Mouse (Mus musculus) layer of hippocampus, postnatal 14 days (tissue): ENCODE results near the gene Pigl. TPM values are rescaled to one million over a fixed set of nuclear protein-coding genes. Genes with fewer than 3 reads are reported as not detected.

ENCODE experiments used
- DNase-seq, 2 experiments: peaks; one replicate each; pipeline ENCODE4 v3.0.0; 2021 to 2022; ENCODE audit warnings: low spot score in 2 of 2, mixed read lengths in 1 of 2
- total RNA-seq, 2 experiments: library from RNA; stranded (reverse); gene quantifications; 2 replicates each; pipeline ENCODE4 v1.2.3; 2021

Gene Pigl
- total RNA-seq, 2 experiments from 2014 or later = 6.6 to 7.1 TPM

DNA sequence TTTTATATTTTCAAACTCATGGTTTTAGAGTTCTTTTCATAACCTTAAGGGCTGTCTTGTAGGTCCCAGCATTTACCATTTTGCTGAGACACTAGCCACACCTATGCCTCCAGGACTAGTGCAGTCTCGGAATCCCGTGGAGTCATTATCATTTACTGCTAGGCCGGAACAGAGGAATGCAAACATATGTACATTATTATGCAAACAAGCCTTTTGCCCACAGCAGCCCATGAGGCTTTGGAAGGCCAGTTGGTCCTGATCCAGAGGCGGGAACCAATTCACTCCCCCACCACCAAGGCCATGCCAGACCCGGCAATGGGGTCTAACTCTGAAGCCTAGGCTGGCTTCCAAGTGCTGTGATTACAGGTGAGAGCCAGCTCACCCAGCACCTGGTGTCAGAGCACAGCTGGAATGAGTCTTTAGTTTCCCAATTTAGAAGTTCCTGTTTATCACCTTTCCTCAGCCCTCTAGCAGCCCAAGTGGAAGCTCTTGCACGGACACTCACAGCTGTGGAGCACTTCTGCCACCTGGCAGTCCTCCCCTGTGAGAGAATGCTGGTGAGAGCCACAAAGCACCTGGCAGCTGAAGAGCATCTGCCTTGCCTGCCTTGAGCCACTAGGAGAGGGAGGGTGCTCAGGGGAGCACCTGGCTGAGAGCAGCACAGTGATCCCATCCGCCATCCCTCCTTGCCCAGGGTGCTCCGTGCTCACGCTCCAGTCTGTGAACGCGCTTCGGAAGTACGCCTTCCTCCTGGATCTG lies 53.4 kb downstream of the Pigl start:
- DNase-seq = no peak

DNA sequence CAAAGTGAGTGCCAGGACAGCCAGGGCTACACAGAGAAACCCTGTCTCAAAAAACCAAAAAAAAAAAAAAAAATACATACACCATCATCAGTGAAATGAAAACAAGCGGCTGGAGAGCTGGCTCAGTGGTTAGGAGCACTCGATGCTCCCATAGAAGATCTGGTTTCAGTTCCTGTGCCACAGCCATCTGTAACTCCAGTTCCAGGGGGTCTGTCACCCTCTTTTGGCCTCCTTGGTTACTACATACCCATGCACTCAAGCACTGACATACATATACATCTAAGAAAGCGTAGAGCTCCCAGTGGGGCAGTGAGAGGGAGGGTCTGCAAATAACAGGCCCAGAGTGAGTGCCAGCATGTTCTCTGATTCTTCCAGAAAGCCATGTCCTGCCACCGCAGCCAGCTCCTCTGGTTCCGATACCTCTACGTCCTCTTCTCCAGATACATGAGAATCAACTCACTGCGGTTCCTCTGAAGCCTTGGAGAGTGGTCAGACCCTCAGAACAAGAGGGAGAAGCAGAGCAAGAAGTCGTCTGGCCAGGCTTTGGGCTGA lies 54.3 kb downstream of the Pigl start:
- no peak for DNase-seq

- DNase-seq = no peak
These were observed 55.1 kb downstream of the Pigl start for GRCm38 (mm10) chr11:62513311-62513710.

GRCm38 (mm10) chr11:62518991-62519390 lies 60.7 kb downstream of the Pigl start:
- peak; percentile 11 to 34 for DNase-seq

DNA sequence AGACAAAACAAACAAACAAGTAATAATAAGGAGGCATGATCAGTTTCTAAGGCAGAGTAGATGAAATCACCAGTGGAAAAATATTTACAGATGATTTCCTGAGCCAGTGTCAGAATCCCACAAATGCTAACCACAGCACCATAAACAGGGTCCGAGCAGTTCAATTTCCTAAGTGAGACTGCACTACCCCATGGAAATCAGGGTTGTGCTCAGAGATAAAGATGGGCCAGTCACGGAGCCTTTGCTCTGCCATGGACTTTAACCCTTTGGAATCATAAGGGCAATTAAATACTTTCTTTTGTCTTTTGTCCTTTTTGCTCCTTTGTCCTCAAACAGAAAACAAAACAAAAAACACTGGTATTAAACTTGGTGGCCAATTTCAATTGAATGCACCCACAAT lies 64.0 kb downstream of the Pigl start:
- DNase-seq = no peak

- DNase-seq = no peak
These were observed 78.8 kb downstream of the Pigl start for GRCm38 (mm10) chr11:62537089-62537488.

GRCm38 (mm10) chr11:62537590-62537989 lies 79.3 kb downstream of the Pigl start:
- no peak for DNase-seq

DNA sequence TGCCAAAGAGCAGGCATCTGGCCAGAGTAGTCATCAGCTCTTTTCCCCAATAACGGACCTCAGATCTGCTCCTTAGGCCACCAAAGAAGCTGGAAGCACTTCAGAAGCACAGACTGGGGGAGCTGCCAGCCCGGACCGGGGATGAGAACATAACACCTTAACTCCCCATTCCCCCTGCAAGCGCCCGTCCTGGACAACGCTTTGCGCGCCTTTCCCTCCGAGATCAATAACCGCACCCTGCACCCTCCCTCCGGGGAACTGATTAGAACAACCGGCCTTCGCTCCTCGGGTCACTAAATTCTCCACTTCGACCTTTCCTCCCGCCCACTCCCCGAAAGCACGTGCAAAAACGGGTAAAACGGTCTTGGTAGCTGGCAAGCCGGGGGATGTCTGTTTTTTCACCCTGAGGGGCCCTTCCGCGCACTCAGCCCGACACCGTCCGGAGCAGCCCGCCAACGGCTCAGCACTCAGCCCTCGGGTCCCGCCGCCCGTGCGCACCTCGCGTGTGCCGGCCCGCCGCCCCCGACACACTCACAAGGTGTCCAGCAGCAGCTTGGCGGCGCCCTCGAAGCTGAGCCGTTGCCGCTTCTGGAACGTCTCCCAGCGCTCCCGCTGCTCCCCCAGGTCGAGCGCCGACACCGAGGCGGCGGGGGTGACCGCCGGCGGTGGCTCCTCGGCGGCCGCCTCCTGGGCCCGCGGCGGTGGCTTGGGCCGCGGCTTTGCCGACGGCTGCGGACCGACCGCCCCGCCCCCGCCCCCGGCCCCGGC lies 80.2 kb downstream of the Pigl start:
- peak in 1 of 2 experiments; percentile 63 for DNase-seq

- DNase-seq = peak; percentile 68 to 77
These were observed 81.0 kb downstream of the Pigl start, which contains the start of gene Cenpv for GRCm38 (mm10) chr11:62539089-62539890. Gene Cenpv (minus strand): TSS chr11:62539261.

DNA sequence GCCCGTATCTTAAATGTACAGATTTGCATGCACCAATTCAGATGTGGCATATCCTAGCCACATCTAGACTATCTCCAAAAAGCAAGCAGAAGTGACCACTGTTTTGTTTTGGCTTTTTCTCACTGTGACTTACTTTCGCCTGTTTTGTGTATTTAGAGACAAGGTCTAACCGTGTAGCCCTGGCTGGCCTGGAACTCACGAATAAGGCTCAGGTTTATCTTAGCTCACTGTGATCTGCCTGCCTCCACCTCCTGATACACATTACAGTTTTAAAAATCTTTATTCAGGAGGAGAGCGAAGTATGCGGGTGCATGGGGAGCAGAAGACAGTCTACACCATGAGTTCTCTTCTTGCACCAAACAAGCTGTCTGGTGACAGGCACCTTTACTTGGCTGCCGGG lies 81.9 kb downstream of the Pigl start:
- no peak for DNase-seq

- DNase-seq = no peak
These were observed 82.7 kb downstream of the Pigl start for GRCm38 (mm10) chr11:62540969-62541368.

- DNase-seq = no peak
These were observed 83.3 kb downstream of the Pigl start for GRCm38 (mm10) chr11:62541581-62541980.

DNA sequence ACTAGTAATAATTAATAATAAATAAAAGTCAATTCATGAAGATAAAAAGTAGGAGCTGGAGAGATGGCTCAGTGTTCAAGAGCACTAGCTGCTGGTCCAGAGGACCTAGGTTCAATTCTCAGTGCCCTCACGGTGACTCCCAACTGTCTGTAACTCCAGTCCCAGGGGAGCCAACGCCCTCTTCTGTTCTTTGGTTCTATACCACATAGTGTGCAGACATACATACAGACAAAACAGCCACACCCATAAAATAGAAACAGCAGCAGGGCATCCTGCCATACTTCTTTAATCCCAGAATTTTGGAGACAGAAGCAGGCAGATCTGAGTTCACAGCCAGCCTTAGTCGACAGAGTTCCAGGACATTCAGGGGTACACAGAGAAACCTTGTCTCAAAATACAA lies 85.7 kb downstream of the Pigl start:
- DNase-seq = no peak

DNA sequence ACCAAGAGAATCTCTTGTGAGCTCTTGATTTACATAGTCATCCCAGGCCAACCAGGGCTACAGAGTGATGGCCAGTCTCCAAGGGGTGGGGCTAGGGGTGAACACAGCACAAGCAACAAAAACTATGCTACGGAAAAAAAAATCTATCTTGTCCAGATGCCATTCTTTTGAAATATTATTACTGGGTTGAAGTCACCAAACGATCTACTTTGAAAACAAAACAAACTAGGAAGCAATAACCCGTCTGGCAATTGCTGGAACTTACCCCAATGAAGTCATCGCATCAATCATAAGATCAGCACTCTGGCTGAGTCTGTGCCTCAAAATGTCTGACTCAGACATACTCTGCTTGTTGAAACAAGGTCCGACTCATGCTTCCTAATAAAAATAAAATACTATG lies 91.5 kb downstream of the Pigl start:
- DNase-seq = peak; percentile 24 to 60

GRCm38 (mm10) chr11:62550227-62550685 lies 92.0 kb downstream of the Pigl start:
- DNase-seq = peak in 1 of 2 experiments; percentile 61

- DNase-seq = peak; percentile 98 to 99
These were observed 92.5 kb downstream of the Pigl start, which contains the start of gene Ubb for GRCm38 (mm10) chr11:62550727-62551225. Gene Ubb (plus strand): TSS chr11:62551171.

GRCm38 (mm10) chr11:62551226-62552119 lies 93.2 kb downstream of the Pigl start:
- peak; percentile 92 to 95 for DNase-seq

DNA sequence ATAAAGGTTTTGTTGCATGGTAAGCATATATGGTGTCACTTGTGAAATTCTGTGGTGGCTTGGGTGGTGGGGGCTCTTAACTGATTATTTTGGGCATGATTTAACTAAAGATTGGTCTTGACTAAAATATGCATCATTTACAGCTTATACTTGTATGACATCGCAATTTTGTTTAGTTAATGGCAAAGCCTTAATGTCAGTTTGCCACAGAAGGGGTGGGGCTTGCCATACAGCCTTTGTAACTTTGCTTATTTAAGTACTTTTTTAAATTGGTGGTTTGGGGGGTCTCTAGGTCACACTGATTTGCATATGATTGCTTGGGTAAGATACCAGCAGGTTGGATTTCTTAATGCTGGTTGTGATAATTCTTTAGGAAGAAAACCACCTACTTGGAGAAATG lies 94.9 kb downstream of the Pigl start:
- DNase-seq = no peak

DNA sequence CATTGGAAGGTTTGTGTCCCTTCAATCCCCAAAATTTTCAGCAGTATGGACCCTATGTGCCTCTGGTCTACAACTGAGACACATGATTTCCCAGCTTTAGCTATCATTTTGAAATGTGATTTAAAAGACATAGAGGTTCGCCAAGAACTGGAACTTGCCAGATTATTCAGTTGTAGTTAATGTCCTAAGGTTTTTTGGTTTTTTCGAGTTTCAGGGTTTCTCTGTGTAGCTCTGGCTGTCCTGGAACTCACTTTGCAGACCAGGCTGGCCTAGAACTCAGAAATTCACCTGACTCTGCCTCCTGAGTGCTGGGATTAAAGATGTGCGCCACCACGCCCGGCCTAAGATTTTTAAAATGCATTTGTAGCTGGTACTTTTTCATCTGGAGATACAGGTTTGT lies 95.4 kb downstream of the Pigl start:
- DNase-seq = no peak
